Mouse (Mus musculus) layer of hippocampus, adult 18-20 months (tissue): ENCODE data around the gene Apob. TPM values are rescaled to one million over a fixed set of nuclear protein-coding genes. Genes with fewer than 3 reads are reported as not detected.
"Not testable (repeated sequence)": the region's sequence is repeated elsewhere in the genome, so short reads cannot be mapped to it uniquely, and the experiment has no call there.

Experiments
- DNase-seq, 2 experiments: peaks; one replicate each; pipeline ENCODE4 v3.0.0; 2022; ENCODE audit warnings: low spot score in 2 of 2
- long read RNA-seq: library from polyadenylated mRNA; stranded (forward); transcript quantifications from one replicate; pipeline ENCODE4 v2.0.0, GENCODE M21; 2021
- total RNA-seq, 2 experiments: library from RNA; stranded (reverse); gene quantifications; 2 replicates each; pipeline ENCODE4 v1.2.3; 2021

Apob gene
- total RNA-seq, result not detected
- long read RNA-seq, result 0 reads

- no peak for DNase-seq
Measured at GRCm38 (mm10) chr12:7977466-7978189, at the start of gene Apob. Gene Apob, plus strand, starts transcription at chr12:7977648.

GRCm38 (mm10) chr12:7932405-7932920 is 45.0 kb upstream of the Apob start:
- no peak for DNase-seq

GRCm38 (mm10) chr12:7950098-7950745 is 27.2 kb upstream of the Apob start:
- no peak for DNase-seq

GRCm38 (mm10) chr12:7958851-7959250 is 18.6 kb upstream of the Apob start:
- DNase-seq, result no peak

- no peak for DNase-seq
Measured at GRCm38 (mm10) chr12:7959310-7959918, 18.0 kb upstream of the Apob start.

GRCm38 (mm10) chr12:7962314-7962927 is 15.0 kb upstream of the Apob start:
- DNase-seq, result no peak

GRCm38 (mm10) chr12:7967221-7967620 is 10.2 kb upstream of the Apob start:
- no peak for DNase-seq

GRCm38 (mm10) chr12:7970301-7970700 is 7.1 kb upstream of the Apob start:
- DNase-seq, result no peak

- no peak for DNase-seq
Measured at GRCm38 (mm10) chr12:7970817-7971216, 6.6 kb upstream of the Apob start.

- DNase-seq, result no peak
Measured at GRCm38 (mm10) chr12:7971736-7972135, 5.7 kb upstream of the Apob start.

GRCm38 (mm10) chr12:7973773-7974322 is 3.6 kb upstream of the Apob start:
- DNase-seq, result no peak

- DNase-seq, result peak; percentile 56 to 85
Measured at GRCm38 (mm10) chr12:7978190-7978884, 889 bp downstream of the Apob start.

GRCm38 (mm10) chr12:7984411-7984810 is 7.0 kb downstream of the Apob start:
- no peak for DNase-seq

- peak; percentile 11 to 53 for DNase-seq
Measured at GRCm38 (mm10) chr12:7990804-7991203, 13.4 kb downstream of the Apob start.

- DNase-seq, result no peak
Measured at GRCm38 (mm10) chr12:7991570-7991969, 14.1 kb downstream of the Apob start.

- no peak for DNase-seq
Measured at GRCm38 (mm10) chr12:8020931-8021330, 43.5 kb downstream of the Apob start.

- no peak for DNase-seq
Measured at GRCm38 (mm10) chr12:8029520-8029919, 52.1 kb downstream of the Apob start.

- no peak for DNase-seq
Measured at GRCm38 (mm10) chr12:8030057-8030456, 52.6 kb downstream of the Apob start.

GRCm38 (mm10) chr12:8031169-8031568 is 53.7 kb downstream of the Apob start:
- not testable (repeated sequence) for DNase-seq

GRCm38 (mm10) chr12:8031595-8032358 is 54.3 kb downstream of the Apob start:
- no peak for DNase-seq
